Mouse (Mus musculus) lung, embryonic 15.5 days (tissue): ENCODE results near the gene Cadm4. TPM values are rescaled to one million over a fixed set of nuclear protein-coding genes. Genes with fewer than 3 reads are reported as not detected.
"Not testable (repeated sequence)": the region's sequence is repeated elsewhere in the genome, so short reads cannot be mapped to it uniquely, and the experiment has no call there.

Experiments
- ATAC-seq: fragments of 200-750 bp; cut with Nextera tagmentation; 2 replicates; pipeline ENCODE4 v1.8.0; 2017; ENCODE audit warnings: moderate number of reproducible peaks, borderline replicate concordance; ENCODE audit not compliant: low FRiP score, low TSS enrichment; ENCODE audit errors: extremely low read depth
- H3K27ac ChIP-seq: fragments of 300-500 bp; sonication (generic); 2 replicates; pipeline ENCODE4 v1.5.1; 2015; ENCODE audit warnings: moderate library complexity, mild to moderate bottlenecking, inconsistent platforms
- H3K27me3 ChIP-seq: fragments of 300-500 bp; sonication (generic); 2 replicates; pipeline ENCODE4 v1.6.1; 2015; ENCODE audit warnings: inconsistent platforms
- H3K36me3 ChIP-seq: fragments of 300-500 bp; sonication (generic); 2 replicates; pipeline ENCODE4 v1.6.1; 2015; ENCODE audit warnings: inconsistent platforms
- H3K4me1 ChIP-seq: fragments of 300-500 bp; sonication (generic); 2 replicates; pipeline ENCODE4 v1.6.1; 2015; ENCODE audit warnings: inconsistent platforms
- H3K4me2 ChIP-seq: fragments of 300-500 bp; sonication (generic); 2 replicates; pipeline ENCODE4 v1.6.1; 2015; ENCODE audit warnings: inconsistent platforms, mild to moderate bottlenecking, moderate library complexity
- H3K4me3 ChIP-seq: fragments of 300-500 bp; sonication (generic); 2 replicates; pipeline ENCODE4 v1.5.1; 2015; ENCODE audit warnings: mild to moderate bottlenecking, inconsistent platforms
- H3K9ac ChIP-seq: fragments of 300-500 bp; sonication (generic); 2 replicates; pipeline ENCODE4 v1.6.1; 2015; ENCODE audit warnings: inconsistent platforms
- H3K9me3 ChIP-seq: fragments of 300-500 bp; sonication (generic); 2 replicates; pipeline ENCODE4 v1.6.1; 2016; ENCODE audit warnings: inconsistent platforms
- WGBS: fragments of 180-500 bp; shearing (Covaris S2); methylation state at CpG from one replicate; pipeline ENCODE4 v1.1.7; 2015; 5-methylcytosine and 5-hydroxymethylcytosine counted together
- polyA plus RNA-seq: library from polyadenylated mRNA; unstranded; fragments of >200 nt; fragmentation: Nextera tagmentation; extraction: Ambion mirVana; gene quantifications from 2 replicates; pipeline ENCODE4 v1.2.1, GENCODE M21; 2015

The Cadm4 gene
- polyA plus RNA-seq, 1 experiment from 2014 or later = 3.5 TPM

DNA sequence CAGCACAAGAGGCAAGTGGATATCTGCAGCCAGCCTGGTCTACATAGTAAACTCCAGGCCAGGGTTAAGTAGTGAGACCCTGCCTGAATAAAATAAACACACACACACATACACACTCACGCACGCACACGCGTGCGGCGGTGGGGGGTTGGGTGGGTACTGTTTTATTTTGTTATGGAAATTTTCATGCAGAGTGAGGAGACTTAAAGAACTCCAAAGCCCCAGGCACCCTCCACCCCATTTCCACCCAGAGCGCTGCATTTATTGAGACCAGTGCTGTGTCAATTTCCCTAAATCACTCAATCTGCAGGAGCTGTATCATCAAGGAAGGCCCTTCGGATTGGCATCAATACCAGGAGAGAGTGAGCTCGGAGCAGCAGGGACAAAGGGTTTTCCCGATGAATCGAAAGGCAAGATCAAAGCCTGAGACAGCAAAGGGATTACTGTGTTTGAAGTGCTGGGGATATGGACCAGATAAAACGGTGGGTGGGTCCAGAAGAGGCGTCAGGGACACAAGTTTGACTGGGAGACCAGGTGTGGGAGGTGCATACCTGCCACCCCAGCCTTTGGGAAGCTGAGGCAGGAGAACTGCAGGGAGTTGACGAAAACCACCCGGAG is 23.7 kb downstream of the Cadm4 start:
- Histone ChIP-seq H3K27me3 (peaks cover 27% of the 10 kb centered on the region), H3K36me3 (no peaks in the 10 kb centered on the region), H3K4me2 (peak overlapping the region; percentile 90), H3K9ac (no peak overlapping the region), H3K4me1 (peaks cover 34% of the 10 kb centered on the region), H3K27ac (no peak overlapping the region), H3K9me3 (0 out of 2 replicates have a peak, but pooled peaks cover 3% of the 10 kb centered on the region), H3K4me3 (peak overlapping the region; percentile 79; the same call in 1 of the 2 replicates)
- 27% methylated on average over 15 of the region's 15 CpGs for WGBS
- no peak for ATAC-seq

GRCm38 (mm10) chr7:24506065-24506459 is 24.2 kb downstream of the Cadm4 start:
- H3K27ac ChIP-seq = no peak overlapping the region; the same call in 1 of the 2 replicates
- H3K27me3 ChIP-seq = peaks cover 22% of the 10 kb centered on the region
- peak overlapping the region; percentile 90 for H3K4me2 ChIP-seq
- no peak for ATAC-seq
- peaks cover 33% of the 10 kb centered on the region for H3K4me1 ChIP-seq
- no peaks in the 10 kb centered on the region for H3K36me3 ChIP-seq
- H3K9ac ChIP-seq = no peak overlapping the region
- peak overlapping the region; percentile 79 for H3K4me3 ChIP-seq
- 0 out of 2 replicates have a peak, but pooled peaks cover under 1% of the 10 kb centered on the region for H3K9me3 ChIP-seq
- 14% methylated on average over 3 of the region's 3 CpGs for WGBS

DNA sequence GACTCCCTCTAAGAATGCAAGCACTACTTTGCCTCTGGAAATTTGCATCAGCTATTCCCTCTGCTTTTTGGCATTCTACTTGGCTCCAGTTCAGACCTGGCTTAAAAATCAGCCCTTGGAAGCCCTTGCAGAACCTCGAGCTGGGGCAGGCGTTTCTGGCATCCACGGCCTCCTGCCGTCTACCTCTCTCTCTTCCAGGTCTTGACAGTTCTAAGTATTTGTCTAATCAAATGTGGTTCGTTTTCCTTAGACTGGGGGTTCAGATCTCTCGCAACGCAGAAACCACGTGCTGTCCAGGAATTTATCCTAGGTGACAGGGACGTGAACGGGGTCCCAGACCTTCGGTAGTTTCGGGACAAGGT is 24.6 kb downstream of the Cadm4 start:
- Histone ChIP-seq H3K4me1 (peaks cover 33% of the 10 kb centered on the region), H3K27ac (peak overlapping the region; percentile 99), H3K9ac (peak overlapping the region; percentile 91), H3K36me3 (no peaks in the 10 kb centered on the region), H3K27me3 (peaks cover 18% of the 10 kb centered on the region), H3K4me2 (peak overlapping the region; percentile 90), H3K4me3 (peak overlapping the region; percentile 79), H3K9me3 (no peaks in the 10 kb centered on the region)
- under 1% methylated on average over 12 of the region's 12 CpGs for WGBS
- ATAC-seq = no peak

DNA sequence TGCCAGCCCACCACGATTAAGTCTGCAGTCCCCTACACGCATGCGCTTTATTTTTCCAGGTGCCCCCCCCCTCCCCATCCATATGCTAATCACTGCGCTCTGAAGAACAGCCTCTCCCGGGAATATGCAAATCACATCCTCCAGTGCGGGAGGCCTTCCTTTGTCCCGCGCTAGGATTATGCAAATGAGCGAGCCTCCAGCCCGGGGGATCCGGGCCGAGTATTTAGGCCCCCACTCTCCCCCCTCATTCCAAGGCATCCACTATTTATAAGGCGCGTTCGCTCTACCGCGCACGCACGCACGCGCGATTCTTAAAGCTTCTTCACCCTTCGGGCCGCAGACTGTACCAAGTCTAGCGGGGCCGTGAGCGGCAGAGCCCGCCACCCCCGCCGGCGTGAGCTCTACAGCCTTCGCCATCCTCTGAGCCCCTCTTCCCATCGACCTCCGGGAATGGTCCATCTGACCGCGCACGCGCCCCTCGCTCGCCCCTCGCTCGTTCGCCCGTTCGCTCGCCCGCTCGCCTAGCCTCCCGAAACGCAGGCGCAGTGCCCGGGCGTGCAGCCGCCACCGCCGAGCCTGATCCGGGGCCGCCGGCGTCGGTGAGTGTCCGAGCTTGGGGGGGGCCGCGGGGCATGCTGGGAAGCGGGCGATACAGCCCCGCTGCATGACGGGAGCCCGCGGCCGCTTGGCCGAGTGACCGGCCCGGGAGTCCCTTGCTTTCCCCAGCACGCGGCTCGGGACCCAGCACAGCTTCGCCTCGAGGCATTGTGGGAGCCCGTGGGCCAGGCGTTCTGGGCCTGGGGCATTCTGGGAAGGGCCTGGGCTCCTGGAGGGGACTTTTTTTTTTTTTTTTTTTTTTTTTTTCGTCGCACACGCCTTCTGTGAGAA is 25.3 kb downstream of the Cadm4 start, which contains the start of gene Zfp428:
Gene Zfp428, plus strand, starts transcription at position 169 of the 888 bp plus-strand sequence.
- Histone ChIP-seq H3K4me3 (peak within 1 kb of the TSS; percentile 79), H3K27me3 (peaks cover 12% of the 10 kb centered on the region; the same call in 1 of the 2 replicates), H3K9ac (peak within 1 kb of the TSS; percentile 91), H3K4me1 (peaks cover 33% of the 10 kb centered on the region), H3K27ac (peak within 1 kb of the TSS; percentile 99), H3K36me3 (no peaks in the 10 kb centered on the region), H3K9me3 (no peaks in the 10 kb centered on the region), H3K4me2 (peak within 1 kb of the TSS; percentile 90)
- peak; percentile 91 for ATAC-seq
- under 1% methylated on average over 83 of the region's 84 CpGs for WGBS

DNA sequence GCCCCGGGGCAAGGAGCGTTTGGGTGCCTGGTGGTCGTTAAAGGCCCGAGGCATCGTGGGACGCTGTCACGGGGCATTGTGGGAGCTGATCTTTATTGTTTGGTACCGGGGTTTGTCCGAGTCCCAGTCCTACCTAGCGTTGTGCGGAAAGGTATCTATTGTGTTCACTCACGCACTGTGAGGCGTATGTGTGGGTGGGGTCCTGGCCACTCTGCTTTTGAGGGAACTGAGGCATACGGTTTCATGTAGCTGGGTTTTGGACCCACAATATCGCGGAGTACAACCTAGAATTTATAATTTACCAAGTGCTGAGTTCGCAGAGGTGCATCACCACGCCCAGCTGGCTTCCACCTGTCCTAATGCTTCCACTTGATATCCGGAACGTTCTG is 25.9 kb downstream of the Cadm4 start:
- Histone ChIP-seq H3K4me2 (peak overlapping the region; percentile 90), H3K4me1 (peaks cover 33% of the 10 kb centered on the region), H3K9me3 (no peaks in the 10 kb centered on the region), H3K27ac (peak overlapping the region; percentile 99), H3K36me3 (no peaks in the 10 kb centered on the region), H3K27me3 (peaks cover 6% of the 10 kb centered on the region; the same call in 1 of the 2 replicates), H3K4me3 (peak overlapping the region; percentile 79), H3K9ac (peak overlapping the region; percentile 91)
- WGBS = under 1% methylated on average over 20 of the region's 20 CpGs
- ATAC-seq = peak; percentile 2; the same call in 1 of the 2 replicates

DNA sequence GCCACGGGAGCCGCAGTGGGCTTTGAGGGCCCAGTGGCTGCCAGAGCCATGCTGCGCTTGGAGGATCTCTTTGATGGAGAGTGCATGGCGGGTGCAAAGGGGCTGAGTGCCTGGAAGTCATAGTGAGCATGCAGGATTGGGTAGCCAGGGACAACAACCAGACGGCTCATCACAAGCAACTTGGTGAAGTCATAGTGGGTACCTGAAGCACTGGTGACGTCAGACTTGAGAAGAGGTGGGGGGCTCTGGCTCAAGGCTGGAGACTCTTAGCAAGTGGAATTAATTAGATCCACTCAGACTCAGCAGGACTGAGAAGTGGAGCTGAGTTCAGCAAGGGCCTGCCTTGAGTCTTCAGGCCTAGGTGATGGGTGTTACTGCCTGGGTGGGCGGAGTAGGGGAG is 30.5 kb downstream of the Cadm4 start, which contains the start of gene AC161166.1:
Gene AC161166.1, minus strand, starts transcription at position 101 of the 400 bp plus-strand sequence.
- no peak within 1 kb of the TSS for H3K27ac ChIP-seq
- WGBS = 85% methylated on average over 7 of the region's 7 CpGs
- no peak within 1 kb of the TSS for H3K9ac ChIP-seq

GRCm38 (mm10) chr7:24516319-24516718 is 34.5 kb downstream of the Cadm4 start:
- 72% methylated on average over 8 of the region's 8 CpGs for WGBS
- ATAC-seq = not testable (repeated sequence)

More for the DNA sequence above, 30.5 kb downstream of the Cadm4 start, which contains the start of gene AC161166.1:
- Histone ChIP-seq H3K4me2 (no peak within 1 kb of the TSS), H3K27me3 (no peaks in the 10 kb centered on the region), H3K4me3 (no peak within 1 kb of the TSS), H3K4me1 (peaks cover 11% of the 10 kb centered on the region; the same call in 1 of the 2 replicates), H3K9me3 (no peaks in the 10 kb centered on the region), H3K36me3 (peaks cover 5% of the 10 kb centered on the region; the same call in 1 of the 2 replicates)
- no peak for ATAC-seq

GRCm38 (mm10) chr7:24517077-24517476 is 35.3 kb downstream of the Cadm4 start:
- H3K9me3 ChIP-seq = no peaks in the 10 kb centered on the region
- H3K27ac ChIP-seq = no peak overlapping the region
- WGBS = 43% methylated on average over 5 of the region's 5 CpGs
- no peak for ATAC-seq
- H3K36me3 ChIP-seq = peaks cover 5% of the 10 kb centered on the region; the same call in 1 of the 2 replicates
- no peaks in the 10 kb centered on the region for H3K4me1 ChIP-seq
- H3K9ac ChIP-seq = no peak overlapping the region
- H3K4me3 ChIP-seq = no peak overlapping the region
- no peaks in the 10 kb centered on the region for H3K27me3 ChIP-seq
- no peak overlapping the region for H3K4me2 ChIP-seq

More at GRCm38 (mm10) chr7:24516319-24516718, 34.5 kb downstream of the Cadm4 start:
- not testable (repeated sequence) for H3K27ac ChIP-seq, H3K4me3 ChIP-seq, H3K36me3 ChIP-seq, H3K4me2 ChIP-seq, H3K27me3 ChIP-seq, H3K4me1 ChIP-seq, H3K9me3 ChIP-seq, H3K9ac ChIP-seq

DNA sequence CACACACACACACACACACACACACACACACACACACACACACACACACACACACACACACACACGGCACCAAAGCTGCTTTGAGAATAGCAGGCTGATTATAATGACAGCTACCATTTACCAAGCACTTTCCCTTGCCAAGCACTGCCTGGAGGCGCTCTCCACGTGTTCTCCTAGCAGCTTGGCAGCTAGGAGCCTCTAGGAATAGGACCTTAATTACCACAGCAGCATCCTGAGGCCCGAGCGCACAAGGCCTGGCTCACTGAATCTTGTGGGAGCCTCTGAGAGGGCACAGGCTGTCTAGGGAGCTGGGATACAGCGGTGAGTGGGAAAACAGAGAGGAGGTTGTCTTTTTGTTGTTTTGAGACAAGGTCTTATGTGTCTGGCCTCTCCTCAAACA is 35.8 kb downstream of the Cadm4 start:
- Histone ChIP-seq H3K36me3 (peaks cover 5% of the 10 kb centered on the region; the same call in 1 of the 2 replicates), H3K4me1 (no peaks in the 10 kb centered on the region), H3K9ac (no peak overlapping the region), H3K9me3 (no peaks in the 10 kb centered on the region), H3K4me3 (no peak overlapping the region), H3K27ac (no peak overlapping the region), H3K27me3 (no peaks in the 10 kb centered on the region), H3K4me2 (no peak overlapping the region)
- no peak for ATAC-seq
- 49% methylated on average over 6 of the region's 6 CpGs for WGBS

GRCm38 (mm10) chr7:24519130-24519529 is 37.3 kb downstream of the Cadm4 start:
- no peaks in the 10 kb centered on the region for H3K4me1 ChIP-seq
- no peaks in the 10 kb centered on the region for H3K27me3 ChIP-seq
- peaks cover 5% of the 10 kb centered on the region; the same call in 1 of the 2 replicates for H3K36me3 ChIP-seq
- no peaks in the 10 kb centered on the region for H3K9me3 ChIP-seq
- no peak for ATAC-seq
- no peak overlapping the region for H3K4me2 ChIP-seq
- no peak overlapping the region for H3K27ac ChIP-seq
- no peak overlapping the region for H3K9ac ChIP-seq
- 54% methylated on average over 3 of the region's 3 CpGs for WGBS
- no peak overlapping the region for H3K4me3 ChIP-seq

GRCm38 (mm10) chr7:24520054-24520453 is 38.2 kb downstream of the Cadm4 start:
- not testable (repeated sequence) for H3K4me1 ChIP-seq, H3K27me3 ChIP-seq, H3K27ac ChIP-seq, H3K9me3 ChIP-seq, H3K9ac ChIP-seq, H3K36me3 ChIP-seq, H3K4me2 ChIP-seq, ATAC-seq, H3K4me3 ChIP-seq
- WGBS = 83% methylated on average over 10 of the region's 10 CpGs
